Mouse (Mus musculus) A20 (cell line): ENCODE results near the gene Kcnj8.

Experiments used
- DNase-seq: peaks from one replicate; pipeline ENCODE4 v3.0.0-alpha.2; 2011; ENCODE audit warnings: low read depth, low spot score

Kcnj8 gene

DNA sequence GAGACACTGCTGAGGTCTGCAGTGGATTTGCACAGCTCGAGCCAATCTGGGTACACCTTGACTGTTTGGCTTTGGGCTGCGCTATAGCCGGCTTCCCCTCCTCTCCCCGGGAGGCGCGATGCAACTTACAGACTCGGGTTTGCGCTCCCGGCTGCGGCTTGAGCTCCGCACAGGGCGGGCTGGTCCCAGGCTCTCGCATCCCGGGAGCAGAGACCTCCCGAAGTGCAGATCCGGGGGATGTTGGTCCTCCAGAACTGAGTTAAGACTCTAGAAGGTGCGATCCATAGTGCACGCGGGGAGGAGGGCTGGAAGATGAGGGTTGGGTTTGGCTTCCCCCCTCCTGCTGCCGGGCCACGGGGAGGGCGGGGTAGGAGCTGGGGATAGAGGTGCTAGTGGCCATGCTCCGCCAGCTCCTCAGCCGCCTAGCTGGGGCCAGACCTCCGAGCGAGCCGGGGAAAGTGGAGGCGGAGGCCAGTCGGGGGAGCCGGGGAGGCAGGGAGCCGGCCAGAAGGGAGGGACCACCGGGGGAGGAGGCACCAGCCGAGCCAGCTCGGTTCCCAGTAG is at the start of gene Kcnj8:
Gene Kcnj8, minus strand, starts transcription at position 560 of the 564 bp plus-strand sequence.
- DNase-seq = no peak

DNA sequence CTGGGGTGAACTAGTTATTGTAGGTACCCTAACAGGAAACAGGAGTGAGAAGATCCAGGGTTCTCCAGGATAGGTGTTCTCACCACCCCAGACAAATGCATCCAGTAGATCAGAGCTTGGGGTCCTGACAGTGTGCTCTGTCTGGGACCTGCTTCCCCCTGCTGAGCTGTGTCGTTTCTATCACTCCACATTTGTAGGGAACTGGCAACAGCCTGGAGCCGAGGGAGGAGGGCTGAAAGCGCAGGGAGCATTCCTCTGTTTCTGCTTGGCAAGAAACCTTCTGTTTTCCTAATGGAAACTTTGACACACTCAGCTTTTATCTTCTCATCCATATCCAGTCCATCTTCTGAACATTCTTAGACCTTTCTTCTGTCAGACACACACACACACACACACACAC is 45.2 kb upstream of the Kcnj8 start:
- no peak for DNase-seq

DNA sequence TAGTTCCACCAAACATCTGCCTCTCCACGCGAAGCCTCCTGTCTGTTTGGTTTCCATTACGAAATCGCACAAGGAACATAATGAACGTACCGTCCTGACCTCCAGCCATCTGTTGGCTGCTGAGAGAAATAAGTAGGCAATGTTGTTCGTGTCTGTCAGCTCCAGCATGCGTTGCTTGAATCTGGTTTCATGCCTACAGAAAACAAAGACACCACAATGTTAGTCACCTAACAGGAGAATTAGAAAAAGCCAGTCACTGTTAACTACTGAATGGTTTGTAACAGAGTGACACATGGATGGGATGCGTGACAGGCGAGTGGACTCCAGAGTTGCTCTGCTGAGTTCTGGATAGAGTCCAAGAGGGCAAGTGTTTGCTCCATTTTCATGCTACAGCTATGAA is 42.9 kb upstream of the Kcnj8 start:
- DNase-seq = no peak

DNA sequence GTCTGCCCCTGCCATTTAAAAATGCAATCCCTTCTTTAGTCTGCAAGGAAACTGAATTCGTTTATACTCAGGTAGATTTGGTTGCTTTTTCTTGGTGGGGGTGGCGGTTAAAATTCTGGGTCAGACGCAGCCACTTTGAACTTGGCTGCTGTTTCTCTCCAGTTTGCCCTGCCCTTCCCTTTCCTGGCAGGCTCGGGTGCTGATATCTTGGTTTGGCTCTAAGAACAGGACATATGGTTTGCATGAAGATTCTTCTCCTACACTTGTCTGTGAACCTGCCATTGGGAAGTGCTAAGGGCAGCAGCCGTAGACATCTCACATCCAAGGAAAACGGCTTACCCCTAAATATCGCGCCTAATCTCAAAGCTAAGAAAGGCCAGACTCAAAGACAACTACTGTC is 41.0 kb upstream of the Kcnj8 start:
- no peak for DNase-seq

DNA sequence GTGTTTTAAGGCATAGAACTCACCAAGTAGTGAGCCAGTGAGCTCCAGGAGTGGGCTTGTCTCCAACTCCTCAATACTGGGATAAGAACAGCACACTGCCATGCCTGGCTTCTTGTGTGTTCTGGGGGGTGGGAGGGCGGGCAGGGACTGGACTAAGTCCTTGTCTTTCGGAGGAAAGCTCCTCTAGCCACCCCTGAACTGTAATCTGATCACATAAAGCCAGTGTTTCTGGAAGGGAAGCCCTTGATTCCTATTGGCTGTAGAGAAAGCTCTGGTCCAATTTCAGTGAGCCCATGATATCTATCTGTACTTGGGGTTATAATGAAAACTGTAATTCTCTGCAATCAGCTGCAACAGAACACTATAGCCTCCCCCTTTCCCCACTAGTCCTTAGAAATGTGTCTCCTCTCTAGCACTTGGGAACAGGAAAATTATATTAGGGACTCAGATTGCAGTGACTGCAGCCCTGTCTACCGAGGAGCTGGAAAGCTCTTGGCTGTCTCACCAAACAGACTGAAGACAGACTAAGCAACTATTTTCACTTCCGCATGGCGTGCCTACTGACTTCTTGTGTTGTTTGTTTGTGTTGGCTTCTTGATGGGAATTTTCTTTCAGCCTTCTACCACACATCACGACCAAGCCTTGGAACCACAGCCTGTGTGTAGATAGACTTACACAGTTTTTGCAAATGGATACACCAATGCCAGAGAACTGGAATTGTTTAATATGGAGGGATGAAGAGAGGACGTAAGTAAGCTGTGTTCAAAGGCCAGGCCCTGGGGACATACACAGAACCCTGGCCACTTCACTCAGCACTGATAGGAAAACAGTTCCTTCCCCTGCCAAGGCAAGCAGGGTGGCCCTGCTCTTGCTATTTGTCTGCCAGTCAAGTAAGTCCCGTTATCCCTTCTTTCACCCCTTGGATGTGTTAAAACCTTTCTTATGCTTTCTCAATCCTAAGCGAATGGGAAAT is 38.3 kb upstream of the Kcnj8 start:
- no peak for DNase-seq

DNA sequence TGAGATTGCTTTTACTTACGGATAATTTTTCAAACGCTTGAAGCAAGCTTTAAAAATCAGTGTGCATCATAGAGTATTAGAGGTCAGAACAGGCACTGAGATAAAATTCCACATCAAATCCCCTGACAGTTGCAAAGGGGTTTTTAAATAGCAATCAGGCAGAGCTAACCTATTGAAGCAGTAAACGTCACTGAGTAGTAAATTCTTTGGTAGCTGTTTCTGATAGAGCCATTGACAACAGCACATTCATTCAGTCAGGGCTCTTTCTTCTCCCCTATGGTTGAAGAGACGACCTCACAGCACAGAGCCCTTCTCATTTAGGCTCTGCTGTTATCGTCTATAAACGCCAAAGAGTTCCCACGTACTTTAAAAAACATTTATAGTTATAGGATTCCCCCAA is 35.7 kb upstream of the Kcnj8 start:
- no peak for DNase-seq

DNA sequence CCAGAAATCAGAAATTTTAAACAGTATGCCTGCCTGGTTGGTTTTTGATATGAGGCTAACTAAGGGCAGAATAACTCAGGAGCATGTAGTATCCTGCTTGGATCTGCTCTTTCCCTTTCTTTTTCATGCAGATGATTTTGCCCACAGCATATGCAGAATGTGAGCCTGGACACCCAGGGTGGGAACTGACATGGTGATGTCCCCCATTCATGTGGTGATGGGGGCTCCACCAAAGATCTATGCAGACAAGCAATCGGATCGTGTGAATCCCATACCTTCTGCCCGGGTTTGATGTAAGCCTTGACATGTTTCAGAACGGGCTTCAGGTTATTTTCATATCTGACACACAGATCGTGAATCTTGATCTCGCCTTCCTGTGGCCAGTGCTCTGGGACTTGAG is 31.4 kb upstream of the Kcnj8 start:
- no peak for DNase-seq

DNA sequence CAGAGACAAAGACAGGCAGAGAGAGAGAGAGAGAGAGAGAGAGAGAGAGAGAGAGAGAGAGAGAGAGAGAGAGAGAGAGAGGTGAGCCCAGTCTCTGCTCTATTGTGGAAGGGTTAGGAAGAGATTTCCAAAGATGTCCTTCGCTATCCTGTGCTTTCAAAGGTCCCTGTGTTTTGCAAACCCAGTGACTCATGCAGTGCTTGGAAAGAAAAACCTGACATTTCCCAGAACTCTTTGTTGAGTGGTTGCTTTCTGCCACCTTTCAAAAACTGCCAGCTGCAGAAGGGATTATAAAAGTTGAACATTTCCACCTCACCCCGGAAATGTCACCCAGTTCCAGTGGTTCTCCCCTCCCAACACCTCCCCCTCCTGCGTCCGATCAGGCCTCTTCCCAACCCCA is 7.4 kb upstream of the Kcnj8 start:
- no peak for DNase-seq

DNA sequence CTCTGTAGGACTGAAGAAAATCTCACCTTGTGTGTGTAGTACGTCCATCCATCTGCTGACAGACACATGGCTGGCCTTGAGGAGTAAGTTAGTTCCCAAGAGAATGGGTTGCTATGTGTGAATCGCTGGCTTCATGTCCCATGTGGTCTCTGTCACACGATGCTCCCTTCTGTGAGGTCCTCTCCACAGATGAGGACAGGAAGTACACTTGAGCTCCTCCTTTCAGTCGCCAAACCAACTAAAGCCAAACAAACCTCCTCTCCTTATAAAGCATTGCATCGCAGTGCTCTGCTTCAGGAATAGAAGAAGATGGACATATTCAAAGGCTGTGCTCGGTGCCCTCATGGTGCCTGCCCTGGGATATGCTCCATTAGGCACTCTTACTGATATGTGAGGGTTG is 6.4 kb upstream of the Kcnj8 start:
- DNase-seq = no peak

DNA sequence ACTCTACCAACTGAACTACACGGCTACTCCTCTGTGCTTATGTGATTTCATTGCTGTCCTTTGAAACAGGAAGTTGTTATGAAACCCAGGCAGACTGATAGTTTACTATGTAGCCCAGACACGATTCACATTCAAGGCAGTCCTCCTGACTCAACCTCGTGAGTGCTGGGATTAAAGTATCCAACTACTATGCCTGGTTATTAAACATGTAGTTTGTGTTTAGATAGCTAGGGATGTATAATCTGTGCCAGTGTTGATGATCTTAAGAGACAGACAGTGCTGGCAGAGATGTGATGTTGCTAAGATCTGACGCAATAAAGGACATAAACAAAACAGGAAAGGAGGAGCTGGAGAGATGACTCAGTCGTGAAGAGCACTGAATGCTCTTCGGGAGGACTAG is 1.5 kb upstream of the Kcnj8 start:
- DNase-seq = no peak

DNA sequence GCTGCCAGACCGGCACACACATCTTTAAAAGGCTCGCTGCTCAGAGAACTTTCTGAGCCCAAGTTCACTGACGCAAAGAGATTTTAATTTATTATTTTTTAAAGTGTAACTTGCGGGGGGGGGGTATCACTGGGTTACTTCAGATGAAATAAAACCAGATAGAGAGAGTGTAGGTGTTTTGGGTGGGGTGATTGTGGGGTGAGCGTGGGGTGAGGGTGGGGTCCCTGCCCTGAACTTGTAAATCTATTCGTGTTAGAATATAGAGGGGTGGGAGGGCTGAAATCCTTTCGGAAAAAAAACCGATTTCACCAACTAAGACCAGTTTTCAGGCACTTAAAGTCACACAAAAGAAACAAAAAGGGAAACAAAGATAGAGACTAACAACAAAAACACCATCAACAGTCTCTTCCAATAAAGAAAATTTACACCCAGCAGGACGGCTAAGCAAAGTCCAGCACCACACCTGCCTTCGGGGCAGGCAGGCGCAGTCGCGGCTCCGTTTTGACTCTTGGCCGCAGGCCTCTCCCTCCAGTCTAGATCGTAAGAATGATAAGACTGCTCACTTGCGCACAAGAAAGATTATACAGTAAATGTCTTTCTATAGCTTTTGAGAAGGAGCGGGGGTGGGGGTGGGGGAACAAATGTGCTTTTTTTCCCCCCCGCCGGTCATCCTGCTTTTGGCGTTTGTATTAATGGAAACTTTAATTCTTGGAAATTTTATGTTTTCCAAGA is 381 bp upstream of the Kcnj8 start:
- no peak for DNase-seq

DNA sequence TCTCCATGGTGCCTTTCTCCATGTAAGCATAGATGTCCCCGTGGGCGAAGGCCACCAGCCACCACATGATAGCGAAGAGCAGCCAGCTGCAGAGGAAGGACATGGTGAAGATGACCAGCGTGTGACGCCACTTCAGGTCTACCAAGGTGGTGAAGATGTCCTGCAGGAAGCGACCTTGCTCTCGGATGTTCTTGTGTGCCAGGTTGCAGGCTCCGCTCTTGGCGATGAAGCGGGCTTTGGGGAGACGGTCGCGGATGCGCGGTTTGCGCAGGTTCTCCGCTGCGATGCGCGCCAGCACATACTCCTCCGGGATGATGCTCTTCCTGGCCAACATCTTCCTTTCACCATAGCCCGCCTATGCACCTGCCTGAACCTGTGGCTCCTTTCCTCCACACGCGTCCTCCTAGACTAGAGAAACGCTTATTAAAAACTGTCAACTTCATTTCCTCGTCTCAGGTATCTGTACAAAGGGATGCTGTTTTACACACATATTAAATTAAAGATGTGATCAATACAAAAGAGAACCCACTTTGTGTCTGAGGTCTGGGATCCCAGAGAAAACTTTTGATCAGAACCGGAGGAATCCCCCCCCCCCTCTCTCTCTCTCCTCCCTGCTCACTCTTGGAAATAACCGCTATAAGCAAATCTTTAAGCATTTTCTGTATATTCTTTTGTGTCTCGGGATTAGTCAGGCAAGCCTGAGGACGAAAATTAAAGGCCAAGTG is 1.2 kb downstream of the Kcnj8 start:
- DNase-seq = no peak

DNA sequence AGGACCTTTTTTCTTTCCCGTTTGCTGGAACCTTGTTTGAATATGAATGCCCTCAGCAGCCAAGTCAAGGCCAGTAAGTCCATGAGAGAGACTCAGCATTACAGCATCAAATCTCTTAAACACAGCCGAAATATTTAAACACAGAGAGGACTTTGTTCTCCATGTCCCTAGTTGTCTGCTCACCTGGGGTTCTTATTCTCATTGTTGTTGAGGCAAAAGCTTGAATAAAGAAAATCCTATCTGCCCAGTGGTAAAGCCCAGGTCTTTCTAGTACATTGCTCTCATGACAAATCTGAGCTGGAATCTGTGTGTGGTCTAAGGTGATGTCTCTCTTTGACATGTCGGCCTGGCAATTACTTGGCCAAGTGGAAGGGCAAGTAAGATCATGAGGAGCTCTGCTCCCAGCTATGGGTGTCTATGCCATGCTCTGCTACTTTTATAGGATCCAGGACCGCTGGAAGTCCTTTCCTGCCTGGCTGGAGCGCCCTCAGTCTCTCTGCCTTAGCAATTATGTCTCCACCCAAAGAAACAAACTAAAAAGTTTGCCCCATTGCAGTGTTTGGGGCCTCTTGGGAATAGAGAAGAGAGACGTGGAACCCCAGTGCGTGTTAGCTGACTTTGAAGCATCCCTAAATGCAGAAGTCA is 2.6 kb downstream of the Kcnj8 start:
- no peak for DNase-seq

DNA sequence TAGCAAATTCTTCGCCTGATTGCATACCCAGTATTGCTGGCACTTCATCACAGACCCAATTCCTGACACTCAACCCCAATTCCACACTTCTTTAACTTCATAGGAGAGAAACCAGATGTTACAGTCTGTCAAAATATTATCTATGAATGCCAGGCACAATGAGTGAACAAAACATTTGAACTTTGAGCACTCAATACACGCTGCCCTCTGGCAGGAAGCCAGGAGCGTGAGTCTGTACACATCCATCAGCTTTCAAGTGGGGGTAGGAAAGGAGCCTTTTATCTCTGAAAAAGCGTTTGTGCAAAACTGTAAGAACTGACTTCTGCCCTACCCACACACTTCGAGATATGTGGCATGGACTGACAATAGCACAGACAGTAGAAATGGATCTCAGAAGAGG is 4.0 kb downstream of the Kcnj8 start:
- DNase-seq = no peak

DNA sequence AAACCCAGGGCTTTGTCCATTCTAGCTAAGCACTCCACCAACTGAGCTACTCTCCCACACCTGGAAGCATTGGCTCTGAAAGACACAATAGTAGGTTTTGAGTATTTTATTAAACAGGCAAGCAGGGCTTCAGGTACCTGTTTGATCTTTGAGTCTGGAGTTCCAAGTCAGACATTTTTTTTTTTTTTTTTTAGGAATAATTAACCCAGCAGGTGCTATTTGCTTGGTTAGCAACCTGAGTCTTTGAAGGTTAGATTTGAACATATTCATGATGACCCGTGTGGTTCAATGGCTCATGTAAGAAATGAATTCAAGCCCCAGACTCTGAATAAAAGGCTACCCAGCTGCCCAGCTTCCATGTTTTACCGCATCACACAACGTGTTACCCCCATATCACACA is 6.7 kb downstream of the Kcnj8 start:
- no peak for DNase-seq

DNA sequence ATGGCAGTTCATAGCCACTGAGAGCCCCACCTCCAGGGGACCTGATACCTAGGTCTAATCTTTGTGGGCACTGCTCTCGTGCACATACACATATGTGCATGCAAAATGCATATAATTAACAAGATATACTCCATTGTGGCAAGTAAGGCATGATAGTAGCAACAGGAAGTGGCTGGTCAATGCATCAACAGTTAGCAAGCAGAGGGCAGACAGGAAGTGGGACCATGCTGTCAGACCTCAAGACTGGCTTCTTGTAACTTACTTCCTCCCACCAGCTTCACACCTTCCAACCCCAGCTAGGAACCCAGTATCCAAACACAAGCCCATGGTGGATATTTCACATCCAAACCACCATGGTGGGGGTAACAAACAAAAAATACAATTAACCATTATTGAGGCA is 10.3 kb downstream of the Kcnj8 start:
- DNase-seq = no peak

DNA sequence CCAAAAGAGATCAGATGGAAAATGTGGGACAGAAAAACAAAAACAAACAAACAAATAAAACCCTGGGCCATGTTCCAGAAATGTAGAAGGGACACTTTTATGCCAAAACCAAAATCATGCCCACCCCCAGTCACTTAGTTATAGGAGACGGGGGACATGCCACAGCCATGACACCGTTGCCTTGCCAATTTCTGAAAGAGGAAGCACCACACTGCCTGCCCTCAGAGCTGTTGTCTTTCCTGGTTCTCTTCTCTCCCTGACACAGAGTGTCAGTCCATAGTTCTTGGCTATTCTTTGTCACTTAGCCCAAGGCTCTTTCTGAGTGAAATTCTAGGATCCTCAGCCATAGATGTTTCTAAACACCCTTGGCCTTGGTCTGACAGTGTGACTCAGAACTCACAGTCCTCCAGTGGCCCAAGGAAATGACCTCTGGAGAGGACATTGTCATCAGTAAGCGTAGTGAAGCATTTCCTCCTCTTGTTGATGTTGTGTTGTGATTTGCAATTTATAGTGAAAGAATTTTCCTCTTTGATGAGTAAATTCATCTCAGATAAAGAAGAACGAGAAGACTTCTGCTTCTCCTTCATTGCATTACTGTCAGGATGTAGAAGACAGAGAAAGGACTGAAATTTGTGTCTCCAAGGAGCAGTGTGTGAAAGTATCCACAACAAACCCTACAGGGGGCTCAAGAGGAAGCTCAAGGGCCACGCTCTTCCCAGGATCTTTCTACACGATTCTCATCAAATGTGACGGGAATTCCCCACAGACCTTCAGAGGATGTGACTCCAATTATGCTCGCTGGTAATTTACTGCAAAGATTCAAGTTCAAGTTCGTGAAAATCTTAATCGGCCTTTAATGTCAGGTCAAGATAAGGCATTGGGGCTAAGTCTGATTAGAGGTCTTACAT is 12.4 kb downstream of the Kcnj8 start:
- no peak for DNase-seq

DNA sequence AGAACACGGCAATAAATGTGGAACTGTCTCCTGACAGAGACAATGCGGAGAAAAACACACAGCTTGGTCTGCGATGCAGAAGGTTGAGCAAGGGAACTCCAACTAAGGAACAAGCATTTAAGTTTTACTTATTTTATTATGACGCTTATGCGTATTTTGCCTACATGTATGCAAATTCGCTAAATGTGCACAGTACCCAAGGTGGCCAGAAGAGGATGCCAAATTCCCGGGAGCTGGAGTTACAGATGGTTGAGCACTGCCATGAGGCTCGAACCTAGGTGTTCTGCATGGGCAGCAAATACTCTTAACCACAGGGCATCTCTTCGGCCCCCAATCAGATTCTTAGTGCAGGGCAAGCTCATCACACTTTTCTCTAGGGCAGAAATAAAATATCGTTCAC is 13.3 kb downstream of the Kcnj8 start:
- no peak for DNase-seq

DNA sequence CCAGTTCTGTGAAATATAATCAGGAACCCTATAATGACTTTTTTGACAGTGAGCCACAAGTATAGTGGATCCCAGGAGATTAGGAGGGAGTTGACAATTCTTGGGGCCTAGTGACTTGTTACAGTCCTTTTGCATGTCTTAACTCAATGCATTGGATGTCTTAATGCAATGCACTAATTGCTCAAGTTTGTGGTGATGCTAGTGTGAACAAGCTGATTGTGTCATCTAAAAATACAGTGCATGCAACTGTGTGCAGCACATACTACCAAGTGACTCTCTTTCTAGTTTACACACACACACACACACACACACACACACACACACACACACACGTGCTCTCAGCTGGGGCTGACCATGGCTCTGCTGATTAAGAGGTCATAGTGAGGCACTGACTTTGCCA is 15.4 kb downstream of the Kcnj8 start:
- no peak for DNase-seq

DNA sequence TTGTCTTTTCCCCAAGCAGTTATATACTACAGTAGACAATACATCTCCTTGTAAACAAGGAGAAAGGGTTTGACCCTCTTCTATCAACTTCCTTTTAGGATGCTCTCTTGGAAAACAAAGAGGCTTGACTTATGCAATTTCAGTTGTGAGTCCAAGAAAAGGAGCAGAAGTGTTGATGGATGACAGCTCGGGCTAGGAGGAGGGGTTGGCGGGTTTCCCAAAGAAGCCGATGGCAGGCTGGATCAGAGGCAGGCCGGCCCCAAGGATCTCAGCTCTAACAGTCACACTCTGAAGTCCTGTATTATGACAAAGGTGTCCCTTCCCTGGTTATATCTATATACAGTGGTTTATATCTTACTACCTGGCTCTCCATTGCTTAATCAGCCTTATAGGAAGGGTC is 19.9 kb downstream of the Kcnj8 start:
- DNase-seq = no peak
